Mouse (Mus musculus) urinary bladder, postnatal 14 days (tissue): ENCODE data around the gene Ephb1.
A peak's percentile ranks its signal among the peaks of the same experiment; 100 is the strongest.

ENCODE experiments used
- DNase-seq: peaks from one replicate; pipeline ENCODE4 v3.0.0; 2021; ENCODE audit warnings: low spot score

Gene Ephb1

GRCm38 (mm10) chr9:102352186-102353055, 2.1 kb downstream of the Ephb1 start:
- peak; percentile 1 for DNase-seq

GRCm38 (mm10) chr9:102351721-102352120, 2.8 kb downstream of the Ephb1 start:
- peak; percentile 2 for DNase-seq

- DNase-seq = no peak
Observed at GRCm38 (mm10) chr9:102351221-102351620, 3.3 kb downstream of the Ephb1 start.

- no peak for DNase-seq
Observed at GRCm38 (mm10) chr9:102350696-102351095, 3.8 kb downstream of the Ephb1 start.

- DNase-seq = no peak
Observed at GRCm38 (mm10) chr9:102350076-102350475, 4.4 kb downstream of the Ephb1 start.

GRCm38 (mm10) chr9:102346801-102347200, 7.7 kb downstream of the Ephb1 start:
- no peak for DNase-seq

- no peak for DNase-seq
Observed at GRCm38 (mm10) chr9:102345474-102345873, 9.0 kb downstream of the Ephb1 start.

GRCm38 (mm10) chr9:102345047-102345446, 9.4 kb downstream of the Ephb1 start:
- no peak for DNase-seq

- no peak for DNase-seq
Observed at GRCm38 (mm10) chr9:102344086-102344930, 10.2 kb downstream of the Ephb1 start.

GRCm38 (mm10) chr9:102343061-102343460, 11.4 kb downstream of the Ephb1 start:
- DNase-seq = no peak

- no peak for DNase-seq
Observed at GRCm38 (mm10) chr9:102342026-102342425, 12.5 kb downstream of the Ephb1 start.

- DNase-seq = no peak
Observed at GRCm38 (mm10) chr9:102340768-102341167, 13.7 kb downstream of the Ephb1 start.

GRCm38 (mm10) chr9:102335571-102336282, 18.8 kb downstream of the Ephb1 start:
- DNase-seq = no peak

GRCm38 (mm10) chr9:102330266-102331060, 24.0 kb downstream of the Ephb1 start:
- no peak for DNase-seq

GRCm38 (mm10) chr9:102327625-102328150, 26.8 kb downstream of the Ephb1 start:
- no peak for DNase-seq

GRCm38 (mm10) chr9:102315436-102315835, 39.1 kb downstream of the Ephb1 start:
- no peak for DNase-seq

GRCm38 (mm10) chr9:102314795-102315194, 39.7 kb downstream of the Ephb1 start:
- no peak for DNase-seq

- no peak for DNase-seq
Observed at GRCm38 (mm10) chr9:102310431-102310830, 44.1 kb downstream of the Ephb1 start.

- DNase-seq = no peak
Observed at GRCm38 (mm10) chr9:102309278-102309677, 45.2 kb downstream of the Ephb1 start.

- DNase-seq = no peak
Observed at GRCm38 (mm10) chr9:102307656-102308055, 46.8 kb downstream of the Ephb1 start.
